Mouse (Mus musculus) erythroblast, embryonic 14.5 days (primary cell): Measurements from ENCODE around the gene Rab33b.

ENCODE experiments used
- GATA1 ChIP-seq: IDR thresholded peaks from 2 replicates; pipeline ENCODE4 v1.6.1; 2012; ENCODE audit warnings: low read length, inconsistent platforms, mixed read lengths
- TAL1 ChIP-seq: IDR thresholded peaks from 3 replicates; pipeline ENCODE4 v1.6.1; 2012; ENCODE audit warnings: low read length, inconsistent platforms, mixed read lengths

DNA sequence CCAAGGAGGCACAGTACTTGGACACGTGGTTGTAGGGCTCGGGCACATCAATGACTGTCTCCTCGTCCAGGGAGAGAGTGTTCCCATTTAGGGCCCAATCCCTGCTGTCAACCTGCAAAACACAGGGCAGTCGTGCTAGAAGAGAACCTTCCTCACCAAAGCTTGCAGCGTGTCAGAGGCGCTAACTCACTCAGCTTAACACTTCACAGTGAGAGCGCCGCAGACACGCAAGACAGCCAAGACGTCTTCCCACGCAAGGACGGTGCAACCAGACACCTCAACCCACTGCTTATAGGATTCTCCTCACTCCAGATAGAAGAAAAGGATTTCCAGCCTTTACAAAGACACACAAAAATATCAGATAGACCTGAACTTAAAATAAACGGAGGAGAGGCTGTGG is 43.2 kb downstream of the Rab33b start:
- TF ChIP-seq GATA1 (no peak), TAL1 (no peak)
